29 mouse cellular contexts compared by ENCODE assay signal in the genomic region with DNA sequence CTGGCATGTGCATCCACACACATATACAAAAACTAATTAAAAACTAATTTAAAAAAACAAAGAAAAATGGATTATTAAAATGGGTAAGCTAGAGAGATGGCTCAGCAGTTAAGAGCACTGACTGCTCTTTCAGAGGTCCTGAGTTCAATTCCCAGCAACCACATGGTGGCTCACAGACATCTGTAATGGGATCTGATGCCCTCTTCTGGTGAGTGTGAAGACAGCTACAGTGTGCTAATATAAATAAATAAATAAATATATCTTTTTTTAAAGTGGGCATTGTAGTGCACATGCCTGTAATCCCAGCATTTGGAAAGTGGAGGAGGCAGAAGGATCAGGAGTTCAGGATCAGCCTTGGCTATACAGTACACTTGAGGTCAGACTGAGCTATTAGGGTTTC. TPM values are rescaled to one million over a fixed set of nuclear protein-coding genes. Genes with fewer than 3 reads are reported as not detected.
DNase-seq lines count a peak whose midpoint lies in the region; ATAC-seq and TF ChIP-seq lines count a peak whose summit lies in the region.
"Had no signal": no experiment of that assay in that cellular context is flagged by ENCODE, and none has a peak within 500 bp of the region (broad histone marks: within the 10 kb centered on the region; RNA-seq: fewer than 3 reads in every experiment).

No protein-coding gene starts in this region.

- no peak overlapping the region for H3K27ac ChIP-seq in forebrain, postnatal 0 days (ENCODE audit: low read depth, low read length)
- H3K27ac ChIP-seq in forebrain, embryonic 15.5 days (replicated peaks) = no peak overlapping the region
- no peak overlapping the region for H3K27ac ChIP-seq in kidney, adult 2 months (ENCODE audit: insufficient read depth, low read depth, low read length)
- no peak overlapping the region for H3K27ac ChIP-seq in lung, embryonic 14.5 days (ENCODE audit: low read depth)
- H3K27ac ChIP-seq: forebrain, embryonic 12.5 days; heart, embryonic 13.5 days; midbrain, embryonic 12.5 days had no signal

- no peak for ATAC-seq in forebrain, postnatal 0 days
- ATAC-seq in forebrain, embryonic 15.5 days (replicated peaks) = no peak
- no peak for ATAC-seq in lung, embryonic 14.5 days (ENCODE audit: insufficient read depth)
- no peak for ATAC-seq in Patski
- no peak for ATAC-seq in frontal cortex, adult (ENCODE audit: low TSS enrichment)
- ATAC-seq: hindbrain, embryonic 16.5 days had no signal

- no peak overlapping the region for H3K4me3 ChIP-seq in forebrain, postnatal 0 days (ENCODE audit: low read depth, low read length)
- no peak overlapping the region for H3K4me3 ChIP-seq in forebrain, embryonic 15.5 days
- H3K4me3 ChIP-seq in kidney, adult 2 months (ENCODE audit: insufficient read depth, low read depth, low read length) = no peak overlapping the region
- H3K4me3 ChIP-seq in lung, embryonic 14.5 days (ENCODE audit: low read depth, low read length) = no peak overlapping the region
- H3K4me3 ChIP-seq: forebrain, embryonic 12.5 days; heart, embryonic 13.5 days; midbrain, embryonic 12.5 days; myocyte had no signal

- no peak for DNase-seq in forebrain, postnatal 0 days
- peak; percentile 37 for DNase-seq in kidney, adult 2 months
- DNase-seq in kidney, postnatal 14 days = no peak
- no peak for DNase-seq in lung, embryonic 14.5 days
- DNase-seq in lung, postnatal 10 days = no peak
- no peak for DNase-seq in Patski (ENCODE audit: low read depth, low spot score)
- DNase-seq: adrenal gland, adult 8-10 months; cerebellum, adult 9-10 months; gastrocnemius, postnatal 36 days; heart, postnatal 36 days; kidney, adult 8-10 months; lung, adult 18-20 months; right cerebral cortex, postnatal 14 days; spleen, adult 18-20 months; thymus, postnatal 4 days had no signal

- POLR2A ChIA-PET in Patski (lab: Charles Lee) = no interaction called here

- no peak overlapping the region for H3K9ac ChIP-seq in forebrain, postnatal 0 days
- no peak overlapping the region for H3K9ac ChIP-seq in forebrain, embryonic 15.5 days (replicated peaks)
- no peak overlapping the region for H3K9ac ChIP-seq in lung, embryonic 14.5 days
- H3K9ac ChIP-seq: forebrain, embryonic 12.5 days; heart, embryonic 13.5 days; midbrain, embryonic 12.5 days had no signal

- H3K27me3 ChIP-seq in forebrain, postnatal 0 days (ENCODE audit: insufficient read depth, low read length) = no peaks in the 10 kb centered on the region
- no peaks in the 10 kb centered on the region for H3K27me3 ChIP-seq in forebrain, embryonic 15.5 days
- H3K27me3 ChIP-seq in kidney, adult 2 months (replicated peaks; ENCODE audit: control insufficient read depth, insufficient read depth, low read length) = no peaks in the 10 kb centered on the region
- no peaks in the 10 kb centered on the region for H3K27me3 ChIP-seq in lung, embryonic 14.5 days (ENCODE audit: insufficient read depth, low read length)
- H3K27me3 ChIP-seq in Patski = no peaks in the 10 kb centered on the region
- H3K27me3 ChIP-seq: forebrain, embryonic 12.5 days; heart, embryonic 13.5 days; midbrain, embryonic 12.5 days had no signal

- no peaks in the 10 kb centered on the region for H3K36me3 ChIP-seq in forebrain, postnatal 0 days (ENCODE audit: insufficient read depth)
- H3K36me3 ChIP-seq in forebrain, embryonic 15.5 days = no peaks in the 10 kb centered on the region
- no peaks in the 10 kb centered on the region for H3K36me3 ChIP-seq in kidney, adult 2 months (ENCODE audit: control insufficient read depth, insufficient read depth, low read length)
- no peaks in the 10 kb centered on the region for H3K36me3 ChIP-seq in lung, embryonic 14.5 days (ENCODE audit: insufficient read depth)
- H3K36me3 ChIP-seq: forebrain, embryonic 12.5 days; heart, embryonic 13.5 days; midbrain, embryonic 12.5 days had no signal

- H3K4me1 ChIP-seq in forebrain, postnatal 0 days (ENCODE audit: insufficient read depth) = no peaks in the 10 kb centered on the region
- H3K4me1 ChIP-seq in forebrain, embryonic 15.5 days = peaks cover 9% of the 10 kb centered on the region; the same call in 1 of the 2 replicates
- peaks cover 4% of the 10 kb centered on the region; the same call in 1 of the 2 replicates for H3K4me1 ChIP-seq in kidney, adult 2 months (ENCODE audit: control insufficient read depth, insufficient read depth, low read length)
- H3K4me1 ChIP-seq in lung, embryonic 14.5 days (ENCODE audit: insufficient read depth) = no peaks in the 10 kb centered on the region
- H3K4me1 ChIP-seq: heart, embryonic 13.5 days had no signal

- CTCF ChIA-PET in Patski (lab: Charles Lee) = interaction anchor here (0.7 to 8.7 kb wide), 9 partner anchors 8 to 36 kb away, joined by 3 to 77 read pairs (median 4); no protein-coding TSS in a partner anchor

- TF ChIP-seq CTCF in forebrain, postnatal 0 days (IDR thresholded peaks at IDR 0.05; ENCODE audit: low read depth) = 0 out of 2 replicates have a peak, but pooled peaks have one; percentile 36
- TF ChIP-seq CTCF in kidney, adult 2 months (conservative IDR thresholded peaks at IDR 0.05; ENCODE audit: insufficient read depth, insufficient read length, low read depth, low read length) = peak; percentile 25; the same call in 1 of the 2 replicates
- peak; percentile 25; the same call in 1 of the 2 replicates for TF ChIP-seq CTCF in lung, embryonic 14.5 days (IDR thresholded peaks at IDR 0.05; ENCODE audit: low read depth)
- TF ChIP-seq CTCF in Patski (IDR thresholded peaks at IDR 0.05) = peak; percentile 70

- no peak for TF ChIP-seq POLR2A in kidney, adult 2 months (IDR thresholded peaks at IDR 0.05; ENCODE audit: low read depth, low read length)

- in situ Hi-C loops in Patski (cut with MboI; ENCODE audit: low pct_unique_long_range_greater_than_20kb) = loop anchor here (5.0 kb wide), 1 partner anchor 36 kb away; no protein-coding TSS in a partner anchor

- H3K9me3 ChIP-seq in forebrain, postnatal 0 days (ENCODE audit: low read length) = no peaks in the 10 kb centered on the region
- H3K9me3 ChIP-seq in forebrain, embryonic 15.5 days = no peaks in the 10 kb centered on the region
- H3K9me3 ChIP-seq in lung, embryonic 14.5 days (ENCODE audit: low read depth, low read length) = no peaks in the 10 kb centered on the region
- H3K9me3 ChIP-seq: forebrain, embryonic 12.5 days; heart, embryonic 13.5 days; midbrain, embryonic 12.5 days had no signal

- H3K4me2 ChIP-seq in forebrain, postnatal 0 days (ENCODE audit: low read depth) = no peak overlapping the region
- H3K4me2 ChIP-seq in forebrain, embryonic 15.5 days (replicated peaks) = no peak overlapping the region
- H3K4me2 ChIP-seq in lung, embryonic 14.5 days = no peak overlapping the region
- H3K4me2 ChIP-seq: forebrain, embryonic 12.5 days; heart, embryonic 13.5 days; midbrain, embryonic 12.5 days had no signal

RNA-seq across cellular contexts. Expression of gene Ctnnd1, which starts 2.8 kb away (rescaled TPM):
- total RNA-seq in forebrain, postnatal 0 days (2014; rRNA removed) = 86.2 and 87.7 TPM in 2 replicates
- 15.7 and 18.1 TPM in 2 replicates for polyA plus RNA-seq in forebrain, postnatal 0 days (2015; fragmentation: Nextera tagmentation; extraction: Ambion mirVana)
- 35.7 and 38.1 TPM in 2 replicates for polyA plus RNA-seq in forebrain, embryonic 15.5 days (2015; fragmentation: Nextera tagmentation; extraction: Ambion mirVana)
- 53.2 and 58.7 TPM in 2 replicates for polyA plus RNA-seq in kidney, adult 2 months (2012; rRNA removed)
- polyA plus RNA-seq in lung, embryonic 14.5 days (2014; fragmentation: Nextera tagmentation; extraction: Ambion mirVana) = 59.9 and 63.3 TPM in 2 replicates
- 102 TPM for polyA plus RNA-seq in Patski (2021)

RNA-seq across cellular contexts. Expression of gene Btbd18, which starts 5.5 kb away (rescaled TPM):
- total RNA-seq in forebrain, postnatal 0 days (2014; rRNA removed) = 0.10 TPM in 1 of 2 replicates, not detected in the other
- polyA plus RNA-seq in forebrain, postnatal 0 days (2015; fragmentation: Nextera tagmentation; extraction: Ambion mirVana) = 0.13 and 0.25 TPM in 2 replicates
- 0.36 and 0.41 TPM in 2 replicates for polyA plus RNA-seq in forebrain, embryonic 15.5 days (2015; fragmentation: Nextera tagmentation; extraction: Ambion mirVana)
- polyA plus RNA-seq in kidney, adult 2 months (2012; rRNA removed) = 0.02 TPM in 1 of 2 replicates, not detected in the other
- polyA plus RNA-seq in lung, embryonic 14.5 days (2014; fragmentation: Nextera tagmentation; extraction: Ambion mirVana) = 0.22 and 0.39 TPM in 2 replicates
- 0.10 TPM for polyA plus RNA-seq in Patski (2021)
- total RNA-seq: common myeloid progenitor, adult 5-6 weeks; gastrocnemius, postnatal 36 days; layer of hippocampus, postnatal 25 days; left cerebral cortex, postnatal 14 days; megakaryocyte progenitor cell, adult 5-6 weeks had no signal
- polyA plus RNA-seq: large intestine, adult 2 months had no signal

RNA-seq across cellular contexts. Expression of gene Selenoh, which starts 17.2 kb away (rescaled TPM):
- total RNA-seq in forebrain, postnatal 0 days (2014; rRNA removed) = 194 and 244 TPM in 2 replicates
- 228 and 259 TPM in 2 replicates for polyA plus RNA-seq in forebrain, postnatal 0 days (2015; fragmentation: Nextera tagmentation; extraction: Ambion mirVana)
- 251 and 270 TPM in 2 replicates for polyA plus RNA-seq in forebrain, embryonic 15.5 days (2015; fragmentation: Nextera tagmentation; extraction: Ambion mirVana)
- polyA plus RNA-seq in kidney, adult 2 months (2012; rRNA removed) = 29.6 and 32.2 TPM in 2 replicates
- 419 and 427 TPM in 2 replicates for polyA plus RNA-seq in lung, embryonic 14.5 days (2014; fragmentation: Nextera tagmentation; extraction: Ambion mirVana)
- polyA plus RNA-seq in Patski (2021) = 60.4 TPM

RNA-seq across cellular contexts. Expression of gene Gm28635, which starts 24.5 kb away (rescaled TPM):
- total RNA-seq in forebrain, postnatal 0 days (2014; rRNA removed) = not detected in 2 replicates
- not detected in 2 replicates for polyA plus RNA-seq in forebrain, postnatal 0 days (2015; fragmentation: Nextera tagmentation; extraction: Ambion mirVana)
- polyA plus RNA-seq in forebrain, embryonic 15.5 days (2015; fragmentation: Nextera tagmentation; extraction: Ambion mirVana) = not detected in 2 replicates
- not detected in 2 replicates for polyA plus RNA-seq in kidney, adult 2 months (2012; rRNA removed)
- not detected in 2 replicates for polyA plus RNA-seq in lung, embryonic 14.5 days (2014; fragmentation: Nextera tagmentation; extraction: Ambion mirVana)
- not detected for polyA plus RNA-seq in Patski (2021)
- total RNA-seq: adrenal gland, adult 8-10 months; gastrocnemius, postnatal 36 days; megakaryocyte progenitor cell, adult 5-6 weeks had no signal
- polyA plus RNA-seq: embryonic facial prominence, embryonic 11.5 days; forebrain, embryonic 12.5 days; heart, embryonic 13.5 days; hindbrain, embryonic 16.5 days; large intestine, adult 2 months; limb, embryonic 14.5 days; midbrain, embryonic 12.5 days; myocyte had no signal

RNA-seq across cellular contexts. Expression of gene Med19, which starts 24.8 kb away (rescaled TPM):
- total RNA-seq in forebrain, postnatal 0 days (2014; rRNA removed) = 46.8 and 47.5 TPM in 2 replicates
- polyA plus RNA-seq in forebrain, postnatal 0 days (2015; fragmentation: Nextera tagmentation; extraction: Ambion mirVana) = 45.8 and 48.7 TPM in 2 replicates
- polyA plus RNA-seq in forebrain, embryonic 15.5 days (2015; fragmentation: Nextera tagmentation; extraction: Ambion mirVana) = 51.7 and 54.7 TPM in 2 replicates
- 7.8 and 9.3 TPM in 2 replicates for polyA plus RNA-seq in kidney, adult 2 months (2012; rRNA removed)
- 44.8 and 45.4 TPM in 2 replicates for polyA plus RNA-seq in lung, embryonic 14.5 days (2014; fragmentation: Nextera tagmentation; extraction: Ambion mirVana)
- 30.6 TPM for polyA plus RNA-seq in Patski (2021)
